Mouse (Mus musculus) lung, postnatal 0 days (tissue): ENCODE measurements at regions not wholly inside any gene's neighbourhood (a gene's known extent, or its start where the extent isn't known, plus 50 kb on each side); places are given as distances from the start of the nearest gene placed in this dataset.
A peak's percentile ranks its signal among the peaks of the same experiment; 100 is the strongest.

Experiments
- ATAC-seq: fragments of 200-750 bp; cut with Nextera tagmentation; 2 replicates; pipeline ENCODE4 v1.8.0; 2017; ENCODE audit warnings: moderate library complexity
- DNase-seq: peaks from one replicate; pipeline ENCODE4 v3.0.0-alpha.2; 2016; ENCODE audit warnings: low spot score
- H3K27ac ChIP-seq: fragments of 300-500 bp; sonication (generic); 2 replicates; pipeline ENCODE4 v1.5.1; 2014; ENCODE audit warnings: antibody characterized with exemption, mild to moderate bottlenecking, low read length, mixed read lengths
- H3K27me3 ChIP-seq: fragments of 300-500 bp; sonication (generic); replicated peaks from 2 replicates; pipeline ENCODE4 v1.6.1; 2014; ENCODE audit warnings: low read length, mixed read lengths; ENCODE audit not compliant: insufficient read depth
- H3K36me3 ChIP-seq: fragments of 300-500 bp; sonication (generic); 2 replicates; pipeline ENCODE4 v1.6.1; 2014; ENCODE audit warnings: low read length, mixed read lengths; ENCODE audit not compliant: insufficient read depth
- H3K4me1 ChIP-seq: fragments of 300-500 bp; sonication (generic); 2 replicates; pipeline ENCODE4 v1.6.1; 2014; ENCODE audit warnings: antibody characterized with exemption, low read depth, low read length, mixed read lengths; ENCODE audit not compliant: insufficient read depth
- H3K4me2 ChIP-seq: fragments of 300-500 bp; sonication (generic); replicated peaks from 2 replicates; pipeline ENCODE4 v1.6.1; 2014; ENCODE audit warnings: low read depth, mild to moderate bottlenecking, low read length, moderate library complexity, mixed read lengths
- H3K4me3 ChIP-seq: fragments of 300-500 bp; sonication (generic); 2 replicates; pipeline ENCODE4 v1.5.1; 2014; ENCODE audit warnings: low read depth, low read length
- H3K9ac ChIP-seq: fragments of 300-500 bp; sonication (generic); replicated peaks from 2 replicates; pipeline ENCODE4 v1.6.1; 2014; ENCODE audit warnings: low read depth, mild to moderate bottlenecking
- H3K9me3 ChIP-seq: fragments of 300-500 bp; sonication (generic); 2 replicates; pipeline ENCODE4 v1.6.1; 2016; ENCODE audit warnings: low read length, mixed read lengths
- CTCF ChIP-seq: IDR thresholded peaks from 2 replicates; pipeline ENCODE4 v1.5.1; 2016; ENCODE audit warnings: antibody characterized with exemption, mild to moderate bottlenecking
- EP300 ChIP-seq: IDR thresholded peaks from 2 replicates; pipeline ENCODE4 v1.6.1; 2016; ENCODE audit warnings: antibody characterized with exemption, mild to moderate bottlenecking, control low read depth
- WGBS: fragments of 180-500 bp; shearing (Covaris S2); extraction: QIAGEN DNeasy Blood & Tissue Kit; methylation state at CpG from one replicate; pipeline ENCODE4 v1.1.7; 2014; 5-methylcytosine and 5-hydroxymethylcytosine counted together

GRCm38 (mm10) chr14:58753136-58753535 lies 389.6 kb downstream of the 1700129C05Rik start:
- Histone ChIP-seq H3K4me3 (no peak overlapping the region), H3K4me2 (no peak overlapping the region), H3K27ac (no peak overlapping the region), H3K27me3 (no peaks in the 10 kb centered on the region), H3K4me1 (no peaks in the 10 kb centered on the region), H3K36me3 (no peaks in the 10 kb centered on the region), H3K9ac (no peak overlapping the region), H3K9me3 (no peaks in the 10 kb centered on the region)
- TF ChIP-seq CTCF, result no peak
- no peak for TF ChIP-seq EP300
- WGBS, result 80% methylated on average over 1 of the region's 1 CpGs
- DNase-seq, result no peak
- ATAC-seq, result no peak

- WGBS, result 82% methylated on average over 1 of the region's 1 CpGs
Observed at GRCm38 (mm10) chr14:58726418-58726817, 416.3 kb downstream of the 1700129C05Rik start.

GRCm38 (mm10) chr14:58714856-58715255 lies 427.8 kb downstream of the 1700129C05Rik start:
- no peaks in the 10 kb centered on the region for H3K27me3 ChIP-seq
- ATAC-seq, result no peak
- no peak overlapping the region for H3K4me2 ChIP-seq
- no peak for DNase-seq
- H3K9me3 ChIP-seq, result no peaks in the 10 kb centered on the region
- no peak overlapping the region for H3K27ac ChIP-seq
- H3K4me3 ChIP-seq, result no peak overlapping the region
- no peak for TF ChIP-seq EP300
- H3K9ac ChIP-seq, result no peak overlapping the region
- no peaks in the 10 kb centered on the region for H3K4me1 ChIP-seq
- H3K36me3 ChIP-seq, result no peaks in the 10 kb centered on the region

More at GRCm38 (mm10) chr14:58726418-58726817, 416.3 kb downstream of the 1700129C05Rik start:
- Histone ChIP-seq H3K9me3 (no peaks in the 10 kb centered on the region), H3K9ac (no peak overlapping the region), H3K4me1 (no peaks in the 10 kb centered on the region), H3K4me2 (no peak overlapping the region), H3K36me3 (no peaks in the 10 kb centered on the region), H3K27me3 (no peaks in the 10 kb centered on the region), H3K4me3 (no peak overlapping the region), H3K27ac (no peak overlapping the region)
- no peak for TF ChIP-seq CTCF
- no peak for TF ChIP-seq EP300
- DNase-seq (no peak), ATAC-seq (no peak)

GRCm38 (mm10) chr14:58709861-58710260 lies 432.8 kb downstream of the 1700129C05Rik start:
- no peaks in the 10 kb centered on the region for H3K36me3 ChIP-seq
- no peaks in the 10 kb centered on the region for H3K4me1 ChIP-seq
- TF ChIP-seq EP300 (no peak), CTCF (no peak)
- no peaks in the 10 kb centered on the region for H3K27me3 ChIP-seq
- no peak overlapping the region for H3K27ac ChIP-seq
- no peak overlapping the region for H3K4me2 ChIP-seq
- no peaks in the 10 kb centered on the region for H3K9me3 ChIP-seq
- H3K4me3 ChIP-seq, result no peak overlapping the region
- no peak overlapping the region for H3K9ac ChIP-seq
- no peak for ATAC-seq
- 48% methylated on average over 7 of the region's 7 CpGs for WGBS
- peak; percentile 15 for DNase-seq

GRCm38 (mm10) chr14:58709281-58709680 lies 433.4 kb downstream of the 1700129C05Rik start:
- Histone ChIP-seq H3K27ac (no peak overlapping the region), H3K4me2 (no peak overlapping the region), H3K9me3 (no peaks in the 10 kb centered on the region), H3K4me3 (no peak overlapping the region), H3K36me3 (no peaks in the 10 kb centered on the region), H3K27me3 (no peaks in the 10 kb centered on the region), H3K9ac (no peak overlapping the region), H3K4me1 (no peaks in the 10 kb centered on the region)
- 91% methylated on average over 2 of the region's 2 CpGs for WGBS
- ATAC-seq (no peak), DNase-seq (no peak)
- TF ChIP-seq EP300 (no peak), CTCF (no peak)

GRCm38 (mm10) chr14:58701765-58702164 lies 440.9 kb downstream of the 1700129C05Rik start:
- DNase-seq, result peak; percentile 48
- Histone ChIP-seq H3K9ac (no peak overlapping the region), H3K9me3 (no peaks in the 10 kb centered on the region)

GRCm38 (mm10) chr14:58691129-58691828 lies 451.4 kb downstream of the 1700129C05Rik start:
- TF ChIP-seq CTCF (no peak), EP300 (no peak)
- Histone ChIP-seq H3K27me3 (no peaks in the 10 kb centered on the region), H3K4me3 (no peak overlapping the region), H3K27ac (no peak overlapping the region), H3K4me2 (no peak overlapping the region), H3K9me3 (no peaks in the 10 kb centered on the region), H3K36me3 (no peaks in the 10 kb centered on the region), H3K9ac (no peak overlapping the region), H3K4me1 (no peaks in the 10 kb centered on the region)
- DNase-seq, result no peak
- 73% methylated on average over 9 of the region's 9 CpGs for WGBS
- no peak for ATAC-seq

More at GRCm38 (mm10) chr14:58701765-58702164, 440.9 kb downstream of the 1700129C05Rik start:
- Histone ChIP-seq H3K4me3 (no peak overlapping the region), H3K4me1 (no peaks in the 10 kb centered on the region), H3K4me2 (no peak overlapping the region), H3K27me3 (no peaks in the 10 kb centered on the region), H3K27ac (no peak overlapping the region), H3K36me3 (no peaks in the 10 kb centered on the region)
- 37% methylated on average over 1 of the region's 1 CpGs for WGBS
- TF ChIP-seq CTCF (peak; percentile 68), EP300 (no peak)
- ATAC-seq, result no peak
